Mouse (Mus musculus): ENCODE data around the gene Dydc2. TPM values are rescaled to one million over a fixed set of nuclear protein-coding genes. Genes with fewer than 3 reads are reported as not detected.

Dydc2 gene
- total and polyA plus RNA-seq, 2 experiments: not detected

DNA sequence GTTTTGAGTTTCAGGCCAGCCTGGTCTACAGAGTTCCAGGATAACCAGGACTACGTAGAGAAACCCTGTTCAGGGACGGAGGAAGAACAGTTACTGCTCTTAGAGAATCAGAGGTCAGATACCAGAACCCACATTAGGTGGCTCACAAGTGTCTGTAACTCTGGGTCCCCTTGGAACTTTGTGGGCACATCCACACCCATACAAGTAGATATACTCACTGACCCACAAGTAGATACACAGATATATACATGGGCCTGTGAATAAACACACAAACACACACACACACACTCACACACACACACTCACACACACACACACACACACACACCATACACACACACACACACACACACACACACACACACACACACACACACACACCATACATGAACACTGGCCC lies 43.9 kb downstream of the Dydc2 start:
- Histone ChIP-seq H3K27me3 (ENCODE audit: control insufficient read depth, insufficient read depth, low read length) (no peaks in the 10 kb centered on the region), H3K36me3 (ENCODE audit: control insufficient read depth, insufficient read depth, low read length) (no peaks in the 10 kb centered on the region), H3K4me3 (ENCODE audit: insufficient read depth, low read depth, low read length) (no peak overlapping the region), H3K4me1 (ENCODE audit: control insufficient read depth, insufficient read depth, low read length) (peaks cover 3% of the 10 kb centered on the region; the same call in 1 of the 2 replicates), H3K9ac (ENCODE audit: low read depth, low read length) (no peak overlapping the region), H3K79me2 (ENCODE audit: control insufficient read depth, insufficient read depth, low read length) (no peaks in the 10 kb centered on the region), H3K27ac (replicated peaks; ENCODE audit: insufficient read depth, low read depth, low read length) (no peak overlapping the region)
- DNase-seq (ENCODE audit: extremely low read depth, low read depth, low spot score): no peak
- WGBS: 83% methylated on average over 2 of the region's 2 CpGs
- TF ChIP-seq POLR2A (IDR thresholded peaks at IDR 0.05; ENCODE audit: extremely low read depth, insufficient read depth, low read length) (no peak), CTCF (IDR thresholded peaks at IDR 0.05; ENCODE audit: low read depth, low read length) (no peak)

- Histone ChIP-seq H3K36me3 (ENCODE audit: control insufficient read depth, insufficient read depth, low read length) (no peaks in the 10 kb centered on the region), H3K79me2 (ENCODE audit: control insufficient read depth, insufficient read depth, low read length) (no peaks in the 10 kb centered on the region), H3K4me3 (ENCODE audit: insufficient read depth, low read depth, low read length) (no peak overlapping the region), H3K27ac (replicated peaks; ENCODE audit: insufficient read depth, low read depth, low read length) (no peak overlapping the region), H3K4me1 (ENCODE audit: control insufficient read depth, insufficient read depth, low read length) (no peaks in the 10 kb centered on the region), H3K27me3 (ENCODE audit: control insufficient read depth, insufficient read depth, low read length) (no peaks in the 10 kb centered on the region), H3K9ac (ENCODE audit: low read depth, low read length) (no peak overlapping the region)
- DNase-seq (ENCODE audit: extremely low read depth, low read depth, low spot score): no peak
- TF ChIP-seq CTCF (IDR thresholded peaks at IDR 0.05; ENCODE audit: low read depth, low read length): no peak
- TF ChIP-seq POLR2A (IDR thresholded peaks at IDR 0.05; ENCODE audit: extremely low read depth, insufficient read depth, low read length): no peak
- 95% methylated on average over 3 of the region's 3 CpGs for WGBS
Observed at GRCm38 (mm10) chr14:41021246-41021645, 47.8 kb downstream of the Dydc2 start.

DNA sequence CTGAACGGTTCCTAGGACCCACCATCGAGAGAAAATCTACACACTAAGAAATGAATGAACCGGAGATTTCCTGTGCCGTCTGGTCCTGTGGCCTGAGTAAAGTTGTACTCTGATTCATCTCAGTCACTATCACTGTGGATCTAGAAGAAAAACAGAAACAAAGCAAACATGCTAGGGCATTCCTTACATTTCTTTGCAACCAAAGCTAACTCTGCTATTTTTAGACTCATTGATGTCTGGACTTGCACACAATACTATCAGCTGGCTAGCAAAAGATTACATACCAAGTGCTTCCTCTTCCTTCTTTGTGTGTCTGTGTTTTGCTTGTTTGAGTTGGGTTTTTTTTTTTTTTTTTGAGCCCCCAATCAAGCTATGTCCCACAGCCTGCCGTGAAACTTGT lies 51.5 kb downstream of the Dydc2 start:
- no peak overlapping the region for H3K9ac ChIP-seq (ENCODE audit: low read depth, low read length)
- whole genome bisulfite sequencing: 27% methylated on average over 5 of the region's 5 CpGs
- no peak overlapping the region for H3K27ac ChIP-seq (replicated peaks; ENCODE audit: insufficient read depth, low read depth, low read length)
- TF ChIP-seq POLR2A (IDR thresholded peaks at IDR 0.05; ENCODE audit: extremely low read depth, insufficient read depth, low read length) (no peak), CTCF (IDR thresholded peaks at IDR 0.05; ENCODE audit: low read depth, low read length) (no peak)
- H3K36me3 ChIP-seq (ENCODE audit: control insufficient read depth, insufficient read depth, low read length): no peaks in the 10 kb centered on the region
- H3K4me3 ChIP-seq (ENCODE audit: insufficient read depth, low read depth, low read length): no peak overlapping the region
- peaks cover 5% of the 10 kb centered on the region; the same call in 1 of the 2 replicates for H3K4me1 ChIP-seq (ENCODE audit: control insufficient read depth, insufficient read depth, low read length)
- no peaks in the 10 kb centered on the region for H3K79me2 ChIP-seq (ENCODE audit: control insufficient read depth, insufficient read depth, low read length)
- H3K27me3 ChIP-seq (ENCODE audit: control insufficient read depth, insufficient read depth, low read length): no peaks in the 10 kb centered on the region
- DNase-seq (ENCODE audit: extremely low read depth, low read depth, low spot score): no peak

GRCm38 (mm10) chr14:41014701-41015240 lies 54.2 kb downstream of the Dydc2 start:
- H3K9ac ChIP-seq (ENCODE audit: low read depth, low read length): no peak overlapping the region
- no peak overlapping the region for H3K27ac ChIP-seq (replicated peaks; ENCODE audit: insufficient read depth, low read depth, low read length)
- WGBS: 48% methylated on average over 5 of the region's 5 CpGs
- TF ChIP-seq CTCF (IDR thresholded peaks at IDR 0.05; ENCODE audit: low read depth, low read length) (no peak), POLR2A (IDR thresholded peaks at IDR 0.05; ENCODE audit: extremely low read depth, insufficient read depth, low read length) (no peak)
- no peaks in the 10 kb centered on the region for H3K79me2 ChIP-seq (ENCODE audit: control insufficient read depth, insufficient read depth, low read length)
- H3K4me1 ChIP-seq (ENCODE audit: control insufficient read depth, insufficient read depth, low read length): peaks cover 8% of the 10 kb centered on the region; the same call in 1 of the 2 replicates
- H3K27me3 ChIP-seq (ENCODE audit: control insufficient read depth, insufficient read depth, low read length): no peaks in the 10 kb centered on the region
- no peaks in the 10 kb centered on the region for H3K36me3 ChIP-seq (ENCODE audit: control insufficient read depth, insufficient read depth, low read length)
- DNase-seq (ENCODE audit: extremely low read depth, low read depth, low spot score): no peak
- no peak overlapping the region for H3K4me3 ChIP-seq (ENCODE audit: insufficient read depth, low read depth, low read length)

- DNase-seq (ENCODE audit: extremely low read depth, low read depth, low spot score): peak; percentile 81
- Histone ChIP-seq H3K79me2 (ENCODE audit: control insufficient read depth, insufficient read depth, low read length) (no peaks in the 10 kb centered on the region), H3K27me3 (ENCODE audit: control insufficient read depth, insufficient read depth, low read length) (no peaks in the 10 kb centered on the region), H3K4me3 (ENCODE audit: insufficient read depth, low read depth, low read length) (peak within 1 kb of the TSS; percentile 76), H3K4me1 (ENCODE audit: control insufficient read depth, insufficient read depth, low read length) (peaks cover 8% of the 10 kb centered on the region; the same call in 1 of the 2 replicates), H3K36me3 (ENCODE audit: control insufficient read depth, insufficient read depth, low read length) (no peaks in the 10 kb centered on the region), H3K27ac (replicated peaks; ENCODE audit: insufficient read depth, low read depth, low read length) (peak within 1 kb of the TSS; percentile 52), H3K9ac (ENCODE audit: low read depth, low read length) (peak within 1 kb of the TSS; percentile 82)
- WGBS: 6% methylated on average over 32 of the region's 32 CpGs
- peak; percentile 73 for TF ChIP-seq POLR2A (IDR thresholded peaks at IDR 0.05; ENCODE audit: extremely low read depth, insufficient read depth, low read length)
- no peak for TF ChIP-seq CTCF (IDR thresholded peaks at IDR 0.05; ENCODE audit: low read depth, low read length)
Observed at GRCm38 (mm10) chr14:41013630-41014613, 55.1 kb downstream of the Dydc2 start, which contains the start of gene Fam213a. Gene Fam213a, minus strand, starts transcription at chr14:41013788.
